In genomic region chr2:74973386-74973785, GRCm38 (mm10) we compare ENCODE assay signal across 25 mouse cellular contexts.
DNase-seq lines count a peak whose midpoint lies in the region; ATAC-seq lines count a peak whose summit lies in the region.
"Had no signal": no experiment of that assay in that cellular context is flagged by ENCODE, and none has a peak within 500 bp of the region (broad histone marks: within the 10 kb centered on the region; RNA-seq: fewer than 3 reads in every experiment).

No protein-coding gene starts in this region.

- H3K27ac ChIP-seq in hindbrain, embryonic 14.5 days: 0 out of 2 replicates have a peak overlapping the region, but pooled peaks have one; percentile 20
- H3K27ac ChIP-seq in hindbrain, embryonic 16.5 days (ENCODE audit: low read depth, low read length): no peak overlapping the region
- H3K27ac ChIP-seq: forebrain, embryonic 10.5 days; forebrain, embryonic 13.5 days; gastrocnemius, adult 2 months; hindbrain, embryonic 10.5 days had no signal

- no peaks in the 10 kb centered on the region for H3K36me3 ChIP-seq in hindbrain, embryonic 14.5 days (replicated peaks; ENCODE audit: control insufficient read depth, insufficient read depth)
- H3K36me3 ChIP-seq in hindbrain, embryonic 16.5 days (ENCODE audit: control insufficient read depth, insufficient read depth, low read length): no peaks in the 10 kb centered on the region
- H3K36me3 ChIP-seq: forebrain, embryonic 10.5 days; G1E; hindbrain, embryonic 10.5 days; hindbrain, embryonic 13.5 days had no signal

- H3K9ac ChIP-seq in hindbrain, embryonic 14.5 days: no peak overlapping the region
- H3K9ac ChIP-seq in hindbrain, embryonic 16.5 days (ENCODE audit: low read depth, low read length): no peak overlapping the region
- H3K9ac ChIP-seq: forebrain, embryonic 13.5 days; hindbrain, embryonic 13.5 days had no signal

- no peak for ATAC-seq in hindbrain, embryonic 14.5 days (ENCODE audit: low FRiP score)
- ATAC-seq in hindbrain, embryonic 16.5 days: no peak
- no peak for ATAC-seq in megakaryocyte, adult 5-6 weeks (ENCODE audit: poor library complexity, severe bottlenecking)
- ATAC-seq: forebrain, embryonic 13.5 days; forebrain, embryonic 16.5 days; intestine, postnatal 0 days had no signal

- no peak overlapping the region for H3K4me3 ChIP-seq in hindbrain, embryonic 14.5 days (replicated peaks; ENCODE audit: low read length)
- H3K4me3 ChIP-seq in hindbrain, embryonic 16.5 days (ENCODE audit: low read length): no peak overlapping the region
- H3K4me3 ChIP-seq: forebrain, embryonic 10.5 days; forebrain, embryonic 13.5 days; gastrocnemius, adult 2 months; hindbrain, embryonic 10.5 days had no signal

- H3K9me3 ChIP-seq in hindbrain, embryonic 14.5 days (ENCODE audit: control insufficient read depth, low read length): no peaks in the 10 kb centered on the region
- no peaks in the 10 kb centered on the region for H3K9me3 ChIP-seq in hindbrain, embryonic 16.5 days (ENCODE audit: control insufficient read depth, low read length)
- H3K9me3 ChIP-seq: forebrain, embryonic 10.5 days; forebrain, embryonic 13.5 days; G1E; hindbrain, embryonic 10.5 days; hindbrain, embryonic 13.5 days had no signal

- WGBS in hindbrain, embryonic 14.5 days: 84% methylated on average over 6 of the region's 6 CpGs
- WGBS in hindbrain, embryonic 16.5 days: 83% methylated on average over 6 of the region's 6 CpGs

- no peak for DNase-seq in hindbrain, embryonic 14.5 days (ENCODE audit: low spot score)
- DNase-seq in 3134 (ENCODE audit: extremely low read depth, insufficient read length, low spot score): peak; percentile 45
- DNase-seq in 3T3-L1 (ENCODE audit: low read depth, low spot score): peak; percentile 88
- DNase-seq in R1 (ENCODE audit: low read depth, low spot score): peak; percentile 10
- DNase-seq: adrenal gland, postnatal 10 days; adrenal gland, postnatal 36 days; B cell, adult 2 months; cerebellum, adult 18-20 months; cerebellum, adult 9-11 months; cerebellum, postnatal 25 days; embryo, embryonic 11 days; gastrocnemius, adult 2 months; gastrocnemius, postnatal 14 days; heart, adult 18-20 months; kidney, adult 2 months had no signal

- no peaks in the 10 kb centered on the region for H3K27me3 ChIP-seq in hindbrain, embryonic 14.5 days (ENCODE audit: control insufficient read depth, insufficient read depth, low read length)
- no peaks in the 10 kb centered on the region for H3K27me3 ChIP-seq in hindbrain, embryonic 16.5 days (replicated peaks; ENCODE audit: control insufficient read depth, insufficient read depth, low read length)
- H3K27me3 ChIP-seq: CH12.LX; forebrain, embryonic 13.5 days; hindbrain, embryonic 13.5 days had no signal

- H3K4me1 ChIP-seq in hindbrain, embryonic 14.5 days (replicated peaks; ENCODE audit: control insufficient read depth, insufficient read depth, low read length): peaks cover 5% of the 10 kb centered on the region; the same call in 1 of the 2 replicates
- H3K4me1 ChIP-seq in hindbrain, embryonic 16.5 days (ENCODE audit: control insufficient read depth, insufficient read depth, low read depth, low read length): no peaks in the 10 kb centered on the region; the same call in 1 of the 2 replicates
- H3K4me1 ChIP-seq: forebrain, embryonic 13.5 days had no signal

- H3K4me2 ChIP-seq in hindbrain, embryonic 14.5 days (replicated peaks): no peak overlapping the region
- no peak overlapping the region for H3K4me2 ChIP-seq in hindbrain, embryonic 16.5 days (ENCODE audit: low read length)
- H3K4me2 ChIP-seq: forebrain, embryonic 13.5 days had no signal
